Mouse (Mus musculus): ENCODE measurements around the gene Commd9.
A peak's percentile ranks its signal among the peaks of the same experiment; 100 is the strongest.

Gene Commd9

GRCm38 (mm10) chr2:101885768-101886438 lies at the start of gene Commd9:
Commd9 (plus strand) TSS chr2:101886247.
- peak; percentile 92 to 95 for DNase-seq (ENCODE audit: low spot score in 2 of 2)

- DNase-seq (ENCODE audit: low spot score in 2 of 2) = no peak
Observed at GRCm38 (mm10) chr2:101842756-101843155, 43.3 kb upstream of the Commd9 start.

GRCm38 (mm10) chr2:101854792-101855191 lies 31.3 kb upstream of the Commd9 start:
- DNase-seq (ENCODE audit: low spot score in 2 of 2) = no peak

GRCm38 (mm10) chr2:101856174-101856573 lies 29.9 kb upstream of the Commd9 start:
- no peak for DNase-seq (ENCODE audit: low spot score in 2 of 2)

GRCm38 (mm10) chr2:101860920-101861485 lies 25.0 kb upstream of the Commd9 start:
- no peak for DNase-seq (ENCODE audit: low spot score in 2 of 2)

GRCm38 (mm10) chr2:101862219-101863123 lies 23.6 kb upstream of the Commd9 start:
- DNase-seq (ENCODE audit: low spot score in 2 of 2) = no peak

- DNase-seq (ENCODE audit: low spot score in 2 of 2) = no peak
Observed at GRCm38 (mm10) chr2:101868683-101869082, 17.4 kb upstream of the Commd9 start.

- DNase-seq (ENCODE audit: low spot score in 2 of 2) = peak; percentile 20 to 36
Observed at GRCm38 (mm10) chr2:101871179-101871578, 14.9 kb upstream of the Commd9 start.

GRCm38 (mm10) chr2:101881471-101882162 lies 4.4 kb upstream of the Commd9 start:
- peak in 1 of 2 experiments; percentile 8 for DNase-seq (ENCODE audit: low spot score in 2 of 2)

GRCm38 (mm10) chr2:101882998-101883397 lies 3.0 kb upstream of the Commd9 start, which contains the start of gene Prr5l:
Prr5l (minus strand) TSS chr2:101883027.
- no peak for DNase-seq (ENCODE audit: low spot score in 2 of 2)

GRCm38 (mm10) chr2:101884286-101884685 lies 1.8 kb upstream of the Commd9 start:
- DNase-seq (ENCODE audit: low spot score in 2 of 2) = no peak

- no peak for DNase-seq (ENCODE audit: low spot score in 2 of 2)
Observed at GRCm38 (mm10) chr2:101888886-101889285, 2.8 kb downstream of the Commd9 start.

GRCm38 (mm10) chr2:101891143-101891542 lies 5.1 kb downstream of the Commd9 start:
- DNase-seq (ENCODE audit: low spot score in 2 of 2) = no peak

- DNase-seq (ENCODE audit: low spot score in 2 of 2) = no peak
Observed at GRCm38 (mm10) chr2:101894126-101894525, 8.1 kb downstream of the Commd9 start.

- no peak for DNase-seq (ENCODE audit: low spot score in 2 of 2)
Observed at GRCm38 (mm10) chr2:101896425-101897204, 10.6 kb downstream of the Commd9 start.

- DNase-seq (ENCODE audit: low spot score in 2 of 2) = no peak
Observed at GRCm38 (mm10) chr2:101902196-101902595, 16.1 kb downstream of the Commd9 start.

- peak; percentile 34 to 69 for DNase-seq (ENCODE audit: low spot score in 2 of 2)
Observed at GRCm38 (mm10) chr2:101905534-101906378, 19.7 kb downstream of the Commd9 start.

- DNase-seq (ENCODE audit: low spot score in 2 of 2) = no peak
Observed at GRCm38 (mm10) chr2:101906379-101906690, 20.3 kb downstream of the Commd9 start.

GRCm38 (mm10) chr2:101907386-101908022 lies 21.5 kb downstream of the Commd9 start:
- DNase-seq (ENCODE audit: low spot score in 2 of 2) = no peak

GRCm38 (mm10) chr2:101908773-101909172 lies 22.7 kb downstream of the Commd9 start:
- no peak for DNase-seq (ENCODE audit: low spot score in 2 of 2)

Data from natural killer cell, adult 2 months (primary cell).